Mouse (Mus musculus) cerebellum, adult 2 months (tissue): ENCODE data around the gene Larp1b.

Source experiments
- CTCF ChIP-seq: fragments of 200-500 bp; IDR thresholded peaks from 2 replicates; pipeline ENCODE4 v1.5.1; 2011; ENCODE audit warnings: low read depth, mild to moderate bottlenecking, control low read depth, low read length, moderate library complexity, borderline replicate concordance; ENCODE audit not compliant: insufficient read depth
- POLR2A ChIP-seq: fragments of 200-500 bp; IDR thresholded peaks from 2 replicates; pipeline ENCODE4 v1.6.1; 2011; ENCODE audit warnings: low read length, control low read depth, borderline replicate concordance; ENCODE audit not compliant: insufficient read depth

DNA sequence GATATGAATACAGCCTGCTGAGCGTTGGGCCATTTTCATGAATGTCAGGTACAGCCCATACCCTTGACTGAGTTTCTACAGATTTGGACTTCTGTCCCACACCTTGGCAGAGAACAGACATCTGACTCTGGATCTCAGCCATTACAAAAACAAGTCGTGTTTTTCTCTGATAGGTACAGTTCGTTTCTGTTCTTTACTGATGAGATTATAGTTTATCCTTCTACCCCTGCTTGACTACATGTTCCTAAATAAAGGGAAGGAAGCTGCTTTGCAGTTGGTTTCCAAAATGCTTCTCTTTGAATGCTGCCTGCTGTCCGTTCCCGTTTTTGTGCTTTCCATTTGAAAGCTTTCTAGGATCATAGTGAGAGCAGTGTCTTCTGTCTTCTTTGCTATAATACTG is 37.9 kb downstream of the Larp1b start:
- TF ChIP-seq CTCF (no peak), POLR2A (no peak)
